Mouse (Mus musculus) gonadal fat pad, adult 2 months (tissue): ENCODE data around the gene Hoxa2. TPM values are rescaled to one million over a fixed set of nuclear protein-coding genes. Genes with fewer than 3 reads are reported as not detected.

Experiments used
- DNase-seq: peaks from one replicate; pipeline ENCODE4 v3.0.0-alpha.2; 2012; ENCODE audit warnings: low read depth
- polyA plus RNA-seq: library from polyadenylated mRNA; depleted of rRNA; stranded (reverse); fragments of >200 nt; gene quantifications from 2 replicates; pipeline ENCODE4 v1.2.3, GENCODE M21; 2012; rRNA removed

The Hoxa2 gene
- polyA plus RNA-seq, 1 experiment, result 1.6 TPM

DNA sequence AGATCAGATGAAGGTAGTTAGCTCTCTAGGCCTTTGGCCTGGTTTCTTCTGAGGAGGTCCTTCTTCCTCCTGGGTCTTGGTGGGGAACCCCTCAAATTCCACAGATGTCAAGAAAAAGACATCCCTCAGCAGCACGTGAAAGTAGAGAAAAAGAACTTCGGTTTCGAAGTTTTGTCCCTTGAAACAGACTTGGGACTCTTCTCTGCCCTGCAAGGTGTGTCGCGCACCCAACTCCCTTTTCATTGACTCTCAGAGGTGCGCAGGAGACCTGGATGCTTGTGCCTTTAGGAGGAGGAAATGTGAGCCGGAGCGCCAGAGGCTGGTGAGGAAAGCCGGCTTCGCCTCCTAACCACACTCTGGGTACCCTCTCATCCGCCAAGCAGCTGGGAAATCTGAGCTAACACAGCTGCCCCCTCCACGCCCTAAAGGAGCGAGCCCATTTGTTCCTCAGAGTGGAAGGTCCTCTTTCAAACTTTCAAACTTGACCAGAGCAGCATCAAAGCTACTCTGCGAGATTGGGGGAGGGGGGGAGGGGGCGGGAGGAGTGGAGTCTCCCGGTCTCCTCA, 14.1 kb downstream of the Hoxa2 start:
- no peak for DNase-seq

DNA sequence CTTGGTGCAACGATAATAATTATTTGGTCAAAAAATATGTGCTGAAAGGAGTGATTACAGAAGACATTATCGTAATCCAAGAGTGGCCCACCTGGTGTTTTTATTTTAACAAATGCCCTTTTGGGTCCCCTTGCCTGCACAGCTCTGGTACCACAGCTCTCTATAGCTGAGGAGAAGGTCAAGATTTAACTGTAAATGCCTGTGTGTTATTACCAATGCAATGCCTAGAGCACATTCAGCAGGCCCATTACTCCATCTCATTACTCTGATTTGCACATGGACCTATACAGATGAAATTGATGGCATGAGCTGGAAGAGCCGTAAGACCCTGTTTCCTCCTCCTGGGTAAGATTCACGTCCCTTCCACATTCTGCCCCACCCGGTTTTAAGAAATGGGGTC, 25.5 kb downstream of the Hoxa2 start:
- DNase-seq, result no peak

DNA sequence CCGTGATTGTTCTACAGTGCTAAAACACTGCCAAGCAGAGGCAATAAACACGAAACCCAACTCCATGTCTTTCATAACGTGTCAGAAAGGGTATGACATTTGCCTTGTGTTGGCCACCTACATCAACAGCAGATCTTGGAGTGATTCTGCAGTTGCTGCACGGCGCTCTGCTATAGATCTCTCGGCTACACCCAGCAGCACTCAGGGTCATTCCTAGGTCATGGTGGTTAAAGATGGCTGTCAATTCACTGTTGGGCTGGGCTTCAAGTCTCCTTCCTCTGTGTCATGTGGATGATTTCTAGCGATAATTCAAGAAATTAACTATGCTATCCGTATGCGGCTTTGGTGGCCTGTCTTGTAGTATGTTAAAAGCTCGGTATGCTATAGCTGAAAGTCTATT, 26.1 kb downstream of the Hoxa2 start:
- DNase-seq, result no peak

DNA sequence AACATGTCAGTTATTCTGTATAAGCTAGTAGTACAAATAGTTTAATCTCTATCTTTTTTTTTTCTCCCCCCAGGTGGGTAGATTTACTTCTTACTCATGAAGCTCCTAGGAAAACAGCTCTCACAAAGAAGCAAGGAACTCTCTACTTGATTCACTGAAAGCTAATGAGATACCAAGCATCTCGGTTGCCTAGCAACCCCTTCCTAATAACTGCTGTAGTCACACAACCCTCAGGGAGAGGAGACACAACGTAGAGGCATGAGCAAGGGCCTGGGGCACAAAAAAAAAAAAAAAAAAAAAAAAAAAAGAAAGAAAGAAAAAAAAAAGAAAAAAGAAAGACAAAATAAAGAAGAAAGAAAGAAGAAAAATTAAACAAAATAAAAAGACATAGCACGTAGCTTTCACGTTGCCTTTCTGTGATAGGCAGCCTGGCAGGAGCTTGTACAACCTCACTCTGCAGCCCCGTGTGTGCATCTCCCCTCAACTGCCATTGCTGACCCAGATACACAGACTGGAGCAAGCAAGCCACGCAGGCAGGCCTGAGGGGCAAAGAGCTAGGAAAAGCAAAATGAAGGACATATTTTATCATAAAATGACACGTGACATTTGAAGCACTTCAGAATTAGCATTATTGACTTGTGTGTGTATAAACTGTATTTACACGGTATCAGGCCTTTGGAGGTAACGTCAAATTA, 26.6 kb downstream of the Hoxa2 start:
- no peak for DNase-seq

DNA sequence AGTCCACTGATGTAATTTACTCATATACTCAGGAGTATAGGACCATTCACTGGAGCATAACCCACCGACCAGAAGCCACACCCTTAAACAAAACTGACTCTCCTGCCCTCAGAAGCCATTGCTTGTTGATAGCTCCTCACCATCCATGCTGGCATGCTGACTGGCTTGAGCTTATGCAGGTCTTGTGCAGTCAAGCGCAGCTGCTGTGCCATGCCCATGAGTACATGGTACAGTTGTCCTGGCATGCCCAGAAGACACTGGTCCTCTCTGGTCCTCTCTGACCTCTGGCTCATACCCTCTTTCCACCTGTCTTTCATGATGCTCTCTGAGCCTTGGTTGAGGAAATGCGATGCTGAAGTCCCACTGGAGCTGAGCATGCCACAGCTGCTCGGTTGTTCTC, 41.0 kb downstream of the Hoxa2 start:
- no peak for DNase-seq

DNA sequence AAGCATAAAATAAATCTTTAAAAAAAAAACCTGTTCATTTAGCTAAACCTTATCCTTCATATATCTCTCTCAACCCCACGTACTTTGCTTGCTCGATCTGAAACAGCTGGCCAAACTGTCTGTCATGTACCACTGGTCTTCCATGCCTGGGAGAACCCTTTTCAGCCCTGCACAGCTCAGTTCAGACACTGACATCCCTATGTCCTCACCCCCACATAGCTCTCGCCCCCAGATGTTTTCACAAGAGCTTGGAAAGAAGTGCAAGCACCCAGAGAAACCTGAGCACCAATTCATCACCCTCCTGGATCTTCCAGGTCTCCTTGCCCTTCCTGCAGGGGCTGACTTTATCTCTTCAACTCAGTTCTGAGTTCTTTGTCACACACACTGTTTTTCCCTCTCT, 43.5 kb downstream of the Hoxa2 start:
- DNase-seq, result no peak

DNA sequence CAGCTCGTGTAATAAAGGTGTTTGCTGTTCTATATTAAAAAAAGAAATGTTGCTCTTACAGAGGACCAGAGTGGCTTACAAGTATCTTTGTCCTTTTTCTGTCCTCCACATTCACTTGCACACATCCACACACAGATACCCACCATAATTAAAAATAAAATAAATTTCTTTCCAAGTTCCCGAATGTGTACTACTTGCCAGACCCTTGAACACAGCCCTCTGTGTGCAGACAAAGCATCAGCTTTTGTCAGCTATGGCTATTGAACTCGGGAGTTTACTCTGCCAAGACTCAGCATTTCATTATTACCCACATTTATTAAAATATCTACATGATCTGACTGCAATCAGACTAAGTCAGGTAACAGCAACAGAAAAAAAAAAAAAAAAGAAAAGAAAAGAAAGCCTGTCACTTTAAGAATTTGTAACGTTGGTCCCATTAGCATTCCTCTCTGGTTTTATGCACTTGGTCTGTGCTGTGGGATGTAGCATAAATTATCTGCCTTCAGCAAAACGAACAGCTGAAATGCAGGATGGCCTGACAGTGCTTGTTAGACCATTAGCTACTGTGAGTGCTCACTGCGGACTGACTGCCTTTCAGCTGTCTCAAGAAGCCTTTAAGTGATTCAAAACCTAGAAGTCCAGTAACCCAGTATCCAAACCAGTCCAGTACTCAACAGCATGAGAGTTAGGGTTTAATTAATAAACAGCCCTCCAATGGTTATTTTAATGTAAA, 45.6 kb downstream of the Hoxa2 start:
- no peak for DNase-seq

DNA sequence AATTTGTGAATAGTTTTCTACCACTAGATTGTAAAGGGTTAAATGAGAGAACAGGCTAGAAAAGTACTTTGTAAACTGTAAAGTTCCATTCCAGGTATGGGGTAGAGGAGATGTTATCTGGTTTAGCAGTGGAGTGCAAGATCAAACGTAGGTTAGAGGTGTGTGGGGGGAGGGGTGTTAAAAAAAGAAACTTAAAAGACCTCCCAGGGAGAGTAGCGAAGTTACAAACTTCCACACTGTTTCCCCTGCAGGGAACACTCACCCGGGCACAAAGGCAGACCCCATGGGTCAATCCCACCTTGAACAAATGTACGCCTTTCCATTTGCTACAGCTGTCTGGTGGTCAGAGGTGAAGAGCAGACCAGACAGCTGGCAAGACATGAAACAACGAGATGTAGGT, 48.7 kb downstream of the Hoxa2 start:
- DNase-seq, result no peak

Other genes with a start within 250 kb of the Hoxa2 start
- 14.6 and 19.0 TPM in 2 replicates for gene Skap2, start 152.3 kb downstream of the Hoxa2 start, polyA plus RNA-seq
- 1.3 and 1.7 TPM in 2 replicates for gene Hoxa1, start 6.5 kb downstream of the Hoxa2 start, polyA plus RNA-seq
- gene 5730596B20Rik, start 12.7 kb upstream of the Hoxa2 start, polyA plus RNA-seq, result 0.32 and 0.38 TPM in 2 replicates
- 3.1 and 3.7 TPM in 2 replicates for gene Hoxa4, start 26.9 kb upstream of the Hoxa2 start, polyA plus RNA-seq
- gene Hoxa5, start 39.8 kb upstream of the Hoxa2 start, polyA plus RNA-seq, result 5.3 and 10.2 TPM in 2 replicates
- gene Hoxa6, start 43.9 kb upstream of the Hoxa2 start, polyA plus RNA-seq, result 3.2 and 7.0 TPM in 2 replicates
- gene Hoxa3, start 48.5 kb upstream of the Hoxa2 start, polyA plus RNA-seq, result 5.6 and 8.2 TPM in 2 replicates
- gene Gm28308, start 48.5 kb upstream of the Hoxa2 start, polyA plus RNA-seq, result 2.0 and 2.7 TPM in 2 replicates
- 13.2 and 20.4 TPM in 2 replicates for gene Hoxa7, start 57.0 kb upstream of the Hoxa2 start, polyA plus RNA-seq
- gene Hoxa9, start 66.3 kb upstream of the Hoxa2 start, polyA plus RNA-seq, result 5.2 and 7.1 TPM in 2 replicates
- 3.8 and 5.0 TPM in 2 replicates for gene Hoxa10, start 76.0 kb upstream of the Hoxa2 start, polyA plus RNA-seq
- gene Hoxa11, start 81.0 kb upstream of the Hoxa2 start, polyA plus RNA-seq, result 1.8 and 2.0 TPM in 2 replicates
- gene Hoxa13, start 96.0 kb upstream of the Hoxa2 start, polyA plus RNA-seq, result 0.11 and 0.30 TPM in 2 replicates
- gene Evx1, start 148.7 kb upstream of the Hoxa2 start, polyA plus RNA-seq, result 0.16 and 0.74 TPM in 2 replicates